Mouse (Mus musculus): ENCODE results near the gene Nln.

The Nln gene

GRCm38 (mm10) chr13:104040950-104041349 lies 68.5 kb downstream of the Nln start:
- no peak for DNase-seq

GRCm38 (mm10) chr13:104039861-104040260 lies 69.6 kb downstream of the Nln start:
- no peak for DNase-seq

GRCm38 (mm10) chr13:104038891-104039290 lies 70.5 kb downstream of the Nln start:
- DNase-seq: no peak

- no peak for DNase-seq
Measured at GRCm38 (mm10) chr13:104038358-104038757, 71.1 kb downstream of the Nln start.

GRCm38 (mm10) chr13:104037531-104038290 lies 71.7 kb downstream of the Nln start:
- DNase-seq: no peak

GRCm38 (mm10) chr13:104036494-104037290 lies 72.7 kb downstream of the Nln start:
- DNase-seq: no peak

GRCm38 (mm10) chr13:104035651-104036050 lies 73.8 kb downstream of the Nln start:
- no peak for DNase-seq

GRCm38 (mm10) chr13:104034854-104035253 lies 74.6 kb downstream of the Nln start:
- no peak for DNase-seq

GRCm38 (mm10) chr13:104032620-104033133 lies 76.7 kb downstream of the Nln start:
- DNase-seq: no peak

GRCm38 (mm10) chr13:104031821-104032331 lies 77.5 kb downstream of the Nln start:
- DNase-seq: no peak

GRCm38 (mm10) chr13:104030956-104031355 lies 78.5 kb downstream of the Nln start:
- no peak for DNase-seq

GRCm38 (mm10) chr13:104029511-104029910 lies 79.9 kb downstream of the Nln start:
- no peak for DNase-seq

- no peak for DNase-seq
Measured at GRCm38 (mm10) chr13:104029089-104029488, 80.3 kb downstream of the Nln start.

GRCm38 (mm10) chr13:104026525-104026924 lies 82.9 kb downstream of the Nln start:
- no peak for DNase-seq

- DNase-seq: no peak
Measured at GRCm38 (mm10) chr13:104025710-104025995, 83.8 kb downstream of the Nln start.

- DNase-seq: no peak
Measured at GRCm38 (mm10) chr13:104024856-104025709, 84.3 kb downstream of the Nln start.

- no peak for DNase-seq
Measured at GRCm38 (mm10) chr13:104024275-104024674, 85.1 kb downstream of the Nln start.

- no peak for DNase-seq
Measured at GRCm38 (mm10) chr13:104023356-104023911, 86.0 kb downstream of the Nln start.

- no peak for DNase-seq
Measured at GRCm38 (mm10) chr13:104018466-104019076, 90.8 kb downstream of the Nln start.

GRCm38 (mm10) chr13:104015246-104016105 lies 93.9 kb downstream of the Nln start:
- no peak for DNase-seq

- no peak for DNase-seq
Measured at GRCm38 (mm10) chr13:104014038-104014437, 95.4 kb downstream of the Nln start.

Data from spleen, adult 18-20 months (tissue).